Mouse (Mus musculus) ovary, postnatal 14 days (tissue): ENCODE results near the gene Rph3al.

ENCODE experiments used
- DNase-seq: peaks from one replicate; pipeline ENCODE4 v3.0.0; 2022; ENCODE audit warnings: low spot score

Gene Rph3al

GRCm38 (mm10) chr11:75948789-75949188 is 10.6 kb upstream of the Rph3al start:
- DNase-seq, result no peak

DNA sequence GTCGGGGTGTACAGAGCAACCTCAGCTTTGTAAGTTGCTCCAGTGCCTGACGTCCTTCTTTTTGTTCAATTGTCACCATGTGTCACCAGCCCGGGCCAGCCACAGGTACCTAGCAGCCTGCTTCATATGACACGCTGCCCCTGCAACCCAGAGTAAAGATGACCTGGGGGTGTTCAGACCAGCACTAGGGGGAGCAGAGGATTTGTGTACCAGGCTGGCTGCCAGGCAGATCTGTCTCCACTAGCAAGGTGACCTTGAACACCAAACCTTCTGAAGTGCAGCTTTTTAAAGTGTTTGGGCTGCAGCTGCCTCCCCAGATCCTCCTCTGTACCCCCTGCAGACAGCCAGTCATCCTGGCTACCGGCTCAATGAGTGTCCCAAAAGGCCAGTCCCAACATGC is 9.0 kb upstream of the Rph3al start:
- no peak for DNase-seq

GRCm38 (mm10) chr11:75945805-75946450 is 7.7 kb upstream of the Rph3al start:
- DNase-seq, result no peak

- DNase-seq, result peak; percentile 50
Observed at GRCm38 (mm10) chr11:75937370-75937871, 808 bp downstream of the Rph3al start.

DNA sequence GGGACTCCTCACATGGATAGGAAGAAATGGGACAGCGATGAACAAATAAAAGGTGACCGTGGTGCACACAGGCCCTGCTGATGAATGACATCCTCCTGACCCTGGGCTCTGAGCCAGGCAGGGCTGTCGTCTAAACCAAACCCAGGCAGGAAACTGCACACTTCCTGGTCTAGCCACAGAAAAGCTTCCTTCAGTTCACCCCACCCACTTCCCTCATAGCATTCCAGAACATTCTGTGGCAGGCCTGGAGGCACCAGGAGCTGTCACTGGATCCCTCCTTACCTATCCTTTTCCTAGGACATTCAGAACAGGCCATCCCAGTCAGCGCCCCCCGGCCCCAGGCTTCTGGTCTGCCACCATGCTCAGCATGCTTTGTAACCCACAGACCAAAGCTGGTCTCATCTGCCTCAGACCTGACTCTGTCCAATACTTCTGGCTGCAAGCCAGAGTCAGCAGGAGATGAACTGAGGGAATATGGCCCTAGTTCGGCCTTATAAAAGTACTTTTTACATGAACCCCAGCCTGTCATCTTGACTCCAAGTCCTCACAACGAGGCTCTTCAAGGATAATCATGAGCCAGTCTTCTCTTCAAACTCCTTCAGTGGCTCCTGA is 2.3 kb downstream of the Rph3al start:
- DNase-seq, result no peak

GRCm38 (mm10) chr11:75934425-75934824 is 3.8 kb downstream of the Rph3al start:
- DNase-seq, result no peak

DNA sequence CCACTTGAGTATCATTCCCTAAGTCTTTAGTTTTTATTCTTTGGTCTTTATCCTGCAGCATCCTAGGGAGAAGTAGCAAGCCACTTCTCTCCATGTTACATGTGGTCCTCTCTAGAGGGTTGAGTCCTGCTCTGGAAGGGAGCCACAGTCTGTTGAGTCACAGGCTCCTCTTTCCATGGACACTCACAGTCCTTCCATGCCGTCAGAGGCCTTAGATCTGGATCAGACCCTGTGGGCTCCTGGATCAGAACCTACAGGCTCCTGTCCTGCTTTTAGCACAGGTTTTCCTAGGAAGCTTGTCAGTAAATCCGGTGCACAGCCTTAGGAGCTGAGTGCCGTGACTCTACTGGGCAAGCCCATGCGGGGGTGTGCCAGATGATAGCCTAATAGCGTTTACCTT is 4.9 kb downstream of the Rph3al start:
- DNase-seq, result no peak

DNA sequence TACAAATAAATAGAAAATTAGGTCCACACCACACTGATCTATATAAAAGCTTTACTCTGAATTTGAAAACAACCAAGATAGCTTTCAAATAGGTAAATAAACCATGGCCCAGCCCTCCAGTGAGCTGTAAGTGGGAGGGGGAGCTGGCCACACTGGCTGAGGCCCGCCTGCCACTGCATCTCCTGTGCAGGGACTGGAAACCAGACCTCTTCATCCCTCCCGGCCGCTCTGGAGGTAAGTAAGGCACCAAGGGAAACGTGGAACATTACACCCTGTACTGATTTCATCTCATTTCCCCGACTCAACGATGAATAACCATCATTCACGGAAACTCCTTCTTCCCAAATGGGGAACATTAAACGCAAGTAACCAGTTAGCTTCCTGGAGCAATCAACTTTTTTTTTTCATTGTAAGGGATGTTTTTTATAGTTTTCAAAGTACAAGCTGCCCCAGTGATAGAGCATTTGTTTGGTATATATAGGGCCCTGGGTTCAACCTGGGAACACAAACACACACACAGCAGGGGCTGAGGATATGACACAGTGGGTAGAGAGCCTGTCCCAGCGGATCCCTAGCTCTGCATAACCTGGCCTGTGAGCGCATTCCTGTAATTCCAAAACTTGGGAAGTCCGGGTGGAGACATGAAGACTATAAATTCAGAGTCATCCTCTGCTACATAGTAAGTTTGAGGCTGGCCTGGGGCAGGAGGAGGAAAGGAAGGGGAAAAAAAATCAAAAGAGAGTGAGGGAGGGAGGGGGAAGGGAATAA is 7.1 kb downstream of the Rph3al start:
- no peak for DNase-seq

- no peak for DNase-seq
Observed at GRCm38 (mm10) chr11:75930208-75930607, 8.0 kb downstream of the Rph3al start.

- DNase-seq, result no peak
Observed at GRCm38 (mm10) chr11:75927881-75928280, 10.3 kb downstream of the Rph3al start.

- no peak for DNase-seq
Observed at GRCm38 (mm10) chr11:75926431-75927312, 11.6 kb downstream of the Rph3al start.

DNA sequence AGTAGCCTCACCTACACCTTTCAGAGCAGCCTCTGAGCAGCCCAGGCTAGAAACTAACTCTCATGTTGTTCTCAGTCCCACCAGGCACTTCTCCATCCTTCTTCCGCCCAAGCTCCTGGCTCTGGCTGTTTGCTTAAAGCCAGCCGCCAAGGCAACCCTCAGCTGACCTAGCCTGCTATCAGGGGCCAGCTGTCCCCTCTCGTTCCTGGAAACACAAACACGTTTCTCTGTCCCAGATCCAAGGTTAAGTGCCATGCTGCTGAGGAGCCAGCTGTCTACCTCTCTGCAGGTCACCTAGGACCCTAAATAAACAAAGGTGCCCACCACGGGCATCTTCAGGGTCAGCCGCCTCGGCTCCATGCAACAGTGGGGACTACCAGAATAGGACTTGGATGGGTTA is 12.4 kb downstream of the Rph3al start:
- DNase-seq, result no peak

- DNase-seq, result no peak
Observed at GRCm38 (mm10) chr11:75922741-75923140, 15.5 kb downstream of the Rph3al start.

DNA sequence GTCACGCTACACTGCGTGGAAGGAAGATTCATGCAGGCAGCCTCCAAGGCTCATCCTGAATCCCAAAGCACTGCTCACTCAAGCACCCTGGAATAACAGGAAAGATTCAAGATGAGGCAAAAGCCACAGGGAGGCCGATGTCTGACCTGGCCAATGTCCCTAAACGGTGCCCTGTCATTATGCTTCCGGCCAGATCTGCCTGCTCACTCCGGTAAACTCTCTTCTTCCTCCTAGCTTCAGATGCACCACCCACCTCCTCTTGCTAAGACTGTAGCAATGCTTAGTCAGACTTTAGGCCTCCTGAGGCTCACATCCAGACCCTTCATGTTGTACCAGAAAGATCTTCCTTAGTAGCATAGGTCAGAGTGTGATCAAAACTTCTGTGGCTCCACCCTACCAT is 19.1 kb downstream of the Rph3al start:
- no peak for DNase-seq

DNA sequence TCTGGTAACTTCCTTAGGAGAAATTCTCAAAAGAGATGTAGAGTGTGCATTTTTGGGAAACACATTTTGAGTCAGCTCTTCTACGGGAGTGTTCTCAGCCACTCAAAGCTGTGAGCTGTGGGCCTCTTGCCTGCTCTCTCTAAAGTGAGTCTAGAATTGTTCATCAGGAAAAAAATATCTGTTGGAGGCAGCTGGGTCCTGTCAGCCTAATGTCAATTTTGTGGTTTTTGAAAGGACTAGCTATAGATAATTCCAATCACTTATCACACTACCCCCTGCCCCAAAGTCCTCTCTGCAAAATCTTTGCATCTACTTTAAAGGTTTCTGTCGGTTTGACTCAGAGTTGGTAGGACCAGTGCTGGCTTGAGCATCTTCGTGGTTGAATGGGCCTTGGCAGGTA is 20.9 kb downstream of the Rph3al start:
- no peak for DNase-seq

GRCm38 (mm10) chr11:75913953-75914352 is 24.3 kb downstream of the Rph3al start:
- DNase-seq, result no peak

- peak; percentile 59 for DNase-seq
Observed at GRCm38 (mm10) chr11:75912944-75913657, 25.1 kb downstream of the Rph3al start.

- DNase-seq, result no peak
Observed at GRCm38 (mm10) chr11:75911962-75912361, 26.3 kb downstream of the Rph3al start.

GRCm38 (mm10) chr11:75909702-75910429 is 28.4 kb downstream of the Rph3al start:
- DNase-seq, result no peak

- DNase-seq, result no peak
Observed at GRCm38 (mm10) chr11:75907406-75907805, 30.8 kb downstream of the Rph3al start.

DNA sequence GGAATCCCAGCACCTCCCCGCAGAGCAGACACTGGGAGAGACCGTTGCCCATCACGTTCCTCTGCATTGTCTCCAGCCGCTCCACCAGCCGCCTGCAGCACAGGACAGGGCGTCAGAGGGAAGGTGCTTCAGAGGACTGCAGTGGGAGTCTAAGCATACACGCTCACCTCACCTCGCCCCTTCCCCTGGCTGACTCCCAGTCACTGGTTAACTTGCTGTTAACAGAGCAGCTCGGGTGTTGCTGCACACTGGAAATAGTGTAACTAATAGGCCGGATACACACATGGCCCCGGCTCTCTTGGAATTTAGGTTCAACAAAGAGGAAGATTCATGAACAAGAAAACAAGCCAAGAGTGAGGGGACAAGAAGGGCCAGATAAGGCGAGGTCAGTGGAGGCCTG is 31.7 kb downstream of the Rph3al start:
- no peak for DNase-seq
